Mouse (Mus musculus): ENCODE measurements around the gene Dsp. TPM values are rescaled to one million over a fixed set of nuclear protein-coding genes. Genes with fewer than 3 reads are reported as not detected.
A peak's percentile ranks its signal among the peaks of the same experiment; 100 is the strongest.

Dsp gene
- total RNA-seq, 2 experiments from 2014 or later = 14.2 to 14.7 TPM

DNA sequence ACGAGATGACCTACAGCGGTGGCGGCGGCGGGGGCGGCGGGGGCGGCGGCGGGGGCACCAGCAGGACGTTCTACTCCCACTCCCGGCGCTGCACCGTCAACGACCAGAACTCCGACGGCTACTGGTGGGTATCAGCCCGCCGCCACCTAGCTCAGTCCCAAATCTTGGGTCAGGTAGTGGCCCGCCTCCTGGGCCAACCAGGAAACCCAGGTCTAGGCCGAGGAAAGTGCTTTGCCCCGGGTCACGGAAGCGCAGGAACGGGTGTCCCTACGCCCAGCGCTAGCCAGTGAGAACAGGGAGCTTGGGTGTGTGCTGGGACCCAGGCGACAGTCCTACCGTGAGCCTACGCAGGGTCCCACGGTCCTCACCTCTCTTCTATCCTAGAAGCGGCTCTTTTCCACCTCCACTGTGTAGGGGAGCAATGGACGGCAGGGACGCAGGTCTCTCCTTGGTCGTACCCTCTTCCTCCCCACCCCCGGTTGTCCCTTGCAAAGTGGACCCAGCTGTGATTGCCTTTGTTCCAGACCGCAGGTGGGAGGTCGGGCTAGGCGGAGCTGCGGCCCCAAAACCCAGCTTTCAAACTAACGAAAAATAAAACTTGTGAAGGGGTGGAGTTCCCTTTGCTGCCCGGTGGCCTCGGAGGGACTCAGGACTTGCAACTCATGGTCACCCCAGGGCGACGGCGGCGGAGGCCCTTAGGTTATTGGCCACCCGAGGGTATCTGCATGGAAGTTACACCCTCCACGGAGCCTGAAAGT, 756 bp downstream of the Dsp start:
- peak overlapping the region; percentile 55 for H3K4me3 ChIP-seq
- no peak for TF ChIP-seq CTCF (conservative IDR thresholded peaks at IDR 0.05)

GRCm38 (mm10) chr13:38152429-38153035, 1.4 kb downstream of the Dsp start:
- TF ChIP-seq CTCF (conservative IDR thresholded peaks at IDR 0.05) = no peak
- H3K27ac ChIP-seq = peak overlapping the region; percentile 15; the same call in 1 of the 2 replicates
- peak overlapping the region; percentile 55 for H3K4me3 ChIP-seq
- DNase-seq (ENCODE audit: low spot score in 2 of 2) = no peak

More for the DNA sequence above, 756 bp downstream of the Dsp start:
- H3K27ac ChIP-seq = peak overlapping the region; percentile 53
- no peak for DNase-seq (ENCODE audit: low spot score in 2 of 2)

- TF ChIP-seq CTCF (conservative IDR thresholded peaks at IDR 0.05) = no peak
- Histone ChIP-seq H3K27ac (no peak overlapping the region), H3K4me3 (no peak overlapping the region)
- no peak for DNase-seq (ENCODE audit: low spot score in 2 of 2)
Measured at GRCm38 (mm10) chr13:38155523-38155922, 4.4 kb downstream of the Dsp start.

DNA sequence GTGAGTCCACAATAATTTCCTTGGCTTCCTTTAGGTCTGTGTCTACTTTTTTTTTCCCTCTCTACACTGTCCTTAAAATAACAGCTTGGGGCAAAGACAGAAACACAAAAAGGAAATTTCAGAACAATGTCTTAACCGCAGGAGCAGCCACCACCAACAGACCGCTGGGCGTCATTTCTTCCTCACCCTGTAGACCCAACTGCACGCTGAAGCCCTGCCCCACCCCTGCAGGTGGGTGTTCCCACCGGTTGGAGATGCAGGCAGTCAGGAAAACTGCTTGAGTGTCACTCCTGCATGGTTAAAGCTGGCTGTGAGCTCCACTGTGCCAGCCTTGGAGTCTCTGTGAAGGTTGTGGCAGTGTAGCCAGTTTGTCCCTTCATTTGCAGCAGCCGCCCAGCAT, 6.5 kb downstream of the Dsp start:
- DNase-seq (ENCODE audit: low spot score in 2 of 2) = no peak
- no peak for TF ChIP-seq CTCF (conservative IDR thresholded peaks at IDR 0.05)
- H3K27ac ChIP-seq = no peak overlapping the region
- H3K4me3 ChIP-seq = no peak overlapping the region

DNA sequence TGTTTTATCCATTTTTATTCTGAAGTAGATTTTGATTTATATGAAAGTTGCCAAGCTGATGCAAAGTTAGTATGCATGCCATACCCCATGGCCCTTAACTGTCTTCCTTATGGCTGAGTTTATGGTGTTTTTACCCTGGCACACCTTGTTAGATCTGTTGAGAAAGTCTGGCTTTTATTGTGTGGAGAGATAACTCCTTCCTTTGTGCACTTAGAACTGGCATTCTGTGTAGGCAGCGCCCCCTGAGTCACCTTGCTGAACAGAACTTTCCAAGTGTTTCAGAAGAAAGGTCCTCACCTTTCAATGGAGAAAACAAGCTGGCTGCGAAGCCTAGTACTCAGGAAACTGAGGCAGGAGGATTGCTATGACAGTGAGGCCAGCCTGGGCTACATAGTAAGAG, 10.9 kb downstream of the Dsp start:
- Histone ChIP-seq H3K27ac (no peak overlapping the region), H3K4me3 (no peak overlapping the region)
- DNase-seq (ENCODE audit: low spot score in 2 of 2) = no peak
- no peak for TF ChIP-seq CTCF (conservative IDR thresholded peaks at IDR 0.05)

DNA sequence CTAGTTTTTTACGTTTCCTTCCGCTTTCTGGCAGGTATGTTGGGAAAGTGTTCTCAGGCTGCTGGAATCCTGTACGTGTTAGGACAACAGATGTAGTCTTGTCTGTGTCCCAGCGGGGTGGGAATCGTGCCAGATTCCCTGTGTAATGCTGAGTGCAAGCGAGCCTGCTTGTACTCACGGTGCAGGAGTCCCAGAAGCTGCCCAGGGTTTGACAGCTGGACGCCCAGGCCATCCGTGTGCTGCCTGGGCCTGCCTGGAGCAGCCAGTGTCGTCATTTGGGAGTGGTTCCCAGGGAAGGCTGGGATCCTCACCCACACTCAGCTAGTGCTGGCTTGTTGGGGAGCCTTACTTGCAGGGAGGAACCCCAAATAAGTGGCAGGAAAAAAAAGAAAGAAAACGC, 11.6 kb downstream of the Dsp start:
- Histone ChIP-seq H3K27ac (no peak overlapping the region), H3K4me3 (no peak overlapping the region)
- DNase-seq (ENCODE audit: low spot score in 2 of 2) = peak; percentile 6 to 17
- TF ChIP-seq CTCF (conservative IDR thresholded peaks at IDR 0.05) = no peak

DNA sequence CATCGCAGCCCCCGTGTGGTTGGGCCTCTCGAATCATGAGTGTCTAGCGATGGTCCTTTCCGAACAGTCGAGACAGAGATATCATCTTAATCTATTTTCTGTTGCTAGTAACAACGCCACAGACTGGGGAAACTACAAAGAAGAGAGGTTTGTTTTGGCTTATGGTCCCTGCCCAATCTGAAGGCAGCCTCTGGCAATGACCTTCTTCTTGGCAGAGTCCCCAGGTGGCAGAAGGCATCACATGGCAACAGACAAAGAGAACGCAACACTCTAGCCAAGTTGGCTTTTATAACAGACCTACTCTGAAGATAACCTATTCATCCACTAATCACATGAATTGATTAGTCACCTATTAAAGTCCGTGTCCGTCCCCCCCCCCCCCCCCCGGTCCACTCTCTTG, 13.8 kb downstream of the Dsp start:
- Histone ChIP-seq H3K4me3 (no peak overlapping the region), H3K27ac (no peak overlapping the region)
- TF ChIP-seq CTCF (conservative IDR thresholded peaks at IDR 0.05) = no peak
- DNase-seq (ENCODE audit: low spot score in 2 of 2) = no peak

DNA sequence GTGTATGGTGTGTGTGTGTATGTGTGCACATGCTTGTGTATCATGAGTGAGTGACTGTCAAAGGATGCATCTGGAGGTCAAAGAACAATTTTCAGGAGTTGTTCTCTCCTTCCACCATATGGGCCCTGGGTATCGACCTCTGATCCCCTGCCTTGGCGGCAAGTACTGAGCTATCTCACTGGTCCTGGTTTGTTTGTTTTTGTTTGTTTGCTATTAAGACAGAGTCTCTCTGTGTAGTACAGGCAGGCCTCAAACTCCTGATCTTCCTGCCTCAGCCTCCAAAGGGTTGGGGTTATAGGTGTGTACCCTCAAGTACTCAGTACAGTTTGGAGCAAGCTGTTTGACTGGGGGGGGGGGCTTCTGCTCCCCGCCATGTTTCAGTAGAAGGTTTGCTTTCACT, 16.0 kb downstream of the Dsp start:
- H3K4me3 ChIP-seq = no peak overlapping the region
- no peak for TF ChIP-seq CTCF (conservative IDR thresholded peaks at IDR 0.05)
- no peak for DNase-seq (ENCODE audit: low spot score in 2 of 2)
- no peak overlapping the region for H3K27ac ChIP-seq

DNA sequence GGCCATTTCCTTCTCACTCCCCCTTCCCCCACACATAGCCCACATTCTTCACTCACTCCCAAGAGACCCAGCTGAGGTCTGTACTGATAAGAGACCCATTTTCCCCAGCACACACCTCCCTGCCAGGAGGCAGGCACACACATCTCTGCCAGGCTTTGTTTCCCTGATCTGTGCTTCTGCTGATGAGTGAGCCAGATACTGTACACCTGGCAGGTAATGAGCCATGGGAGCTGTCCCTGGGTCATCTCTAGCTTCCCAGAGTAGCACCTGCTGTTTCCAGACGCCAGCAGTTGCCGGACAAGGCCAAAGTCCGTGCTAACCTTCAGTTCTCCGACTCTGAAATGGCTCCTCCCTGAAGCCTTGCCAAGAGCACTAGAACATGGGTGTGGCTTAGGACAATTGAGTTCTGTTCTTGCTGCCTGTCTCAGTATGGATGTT, 19.6 kb downstream of the Dsp start:
- no peak for DNase-seq (ENCODE audit: low spot score in 2 of 2)
- TF ChIP-seq CTCF (conservative IDR thresholded peaks at IDR 0.05) = no peak
- Histone ChIP-seq H3K4me3 (no peak overlapping the region), H3K27ac (no peak overlapping the region)

GRCm38 (mm10) chr13:38193406-38193805, 42.3 kb downstream of the Dsp start:
- no peak for TF ChIP-seq CTCF (conservative IDR thresholded peaks at IDR 0.05)

DNA sequence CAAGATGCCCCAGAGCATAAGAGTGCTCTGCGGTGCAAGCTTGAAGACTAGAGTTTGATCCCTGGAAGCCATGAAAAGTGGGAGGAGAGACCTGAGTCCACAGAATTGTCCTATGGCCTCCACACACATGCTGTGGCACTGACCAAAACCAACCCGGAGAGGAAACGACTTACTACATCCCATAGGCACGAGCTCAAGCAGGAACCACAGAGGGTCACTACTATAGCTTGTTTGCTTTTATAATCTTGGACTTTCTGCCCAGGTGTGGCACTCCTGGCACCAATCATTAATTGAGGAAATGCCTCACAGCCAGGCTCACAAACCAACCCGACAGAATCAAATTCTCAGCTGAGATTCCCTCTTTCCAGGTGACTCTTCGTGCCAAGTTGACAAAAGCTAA, 50.3 kb downstream of the Dsp start:
- TF ChIP-seq CTCF (conservative IDR thresholded peaks at IDR 0.05) = no peak
- no peak overlapping the region for H3K4me3 ChIP-seq
- H3K27ac ChIP-seq = no peak overlapping the region
- no peak for DNase-seq (ENCODE audit: low spot score in 2 of 2)

More at GRCm38 (mm10) chr13:38193406-38193805, 42.3 kb downstream of the Dsp start:
- Histone ChIP-seq H3K27ac (no peak overlapping the region), H3K4me3 (no peak overlapping the region)
- DNase-seq (ENCODE audit: low spot score in 2 of 2) = no peak

DNA sequence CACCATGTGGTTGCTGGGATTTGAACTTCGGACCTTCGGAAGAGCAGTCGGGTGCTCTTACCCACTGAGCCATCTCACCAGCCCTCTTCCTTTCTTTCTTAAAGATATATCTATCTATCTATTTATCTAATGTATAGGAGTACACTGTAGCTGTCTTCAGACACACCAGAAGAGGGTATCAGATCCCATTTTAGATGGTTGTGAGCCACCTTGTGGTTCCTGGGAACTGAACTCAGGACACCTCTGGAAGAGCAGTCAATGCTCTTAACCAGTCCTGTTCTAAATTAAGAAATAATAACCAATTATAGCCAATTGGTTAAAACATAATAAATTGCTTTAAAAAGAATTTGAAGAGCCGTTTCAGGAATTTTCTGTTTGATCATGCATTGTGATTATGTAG, 53.1 kb downstream of the Dsp start:
- DNase-seq (ENCODE audit: low spot score in 2 of 2) = no peak
- H3K4me3 ChIP-seq = peak overlapping the region; percentile 81
- TF ChIP-seq CTCF (conservative IDR thresholded peaks at IDR 0.05) = no peak
- H3K27ac ChIP-seq = no peak overlapping the region

GRCm38 (mm10) chr13:38204702-38205482, 53.8 kb downstream of the Dsp start, which contains the start of gene Snrnp48:
Snrnp48 (plus strand) TSS chr13:38204938.
- Histone ChIP-seq H3K4me3 (peak within 1 kb of the TSS; percentile 81), H3K27ac (peak within 1 kb of the TSS; percentile 90)
- DNase-seq (ENCODE audit: low spot score in 2 of 2) = peak; percentile 87 to 91
- no peak; the same call in 1 of the 2 replicates for TF ChIP-seq CTCF (conservative IDR thresholded peaks at IDR 0.05)

All from layer of hippocampus, adult 2 months (tissue).